Mouse (Mus musculus): ENCODE results near the gene Stard9.

DNA sequence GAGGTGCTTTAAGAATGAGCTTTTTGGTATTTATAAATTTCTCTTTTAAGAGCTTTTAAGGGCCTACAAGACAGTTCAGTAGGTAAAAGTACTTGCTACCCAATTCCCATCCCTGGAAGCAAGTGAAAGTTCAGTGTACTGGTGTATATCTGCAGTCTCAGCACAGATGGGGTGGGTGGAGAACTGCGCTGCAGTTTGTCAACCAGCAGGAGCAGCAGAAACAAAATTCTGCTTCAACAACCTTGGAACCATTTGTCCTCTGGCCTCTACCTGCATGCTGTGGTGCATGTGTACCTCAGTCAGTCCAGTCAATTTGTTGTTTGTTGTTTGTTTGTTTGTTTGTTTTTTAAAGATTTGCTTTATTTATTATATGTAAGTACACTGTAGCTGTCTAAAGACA is 36.7 kb upstream of the Stard9 start:
- TF ChIP-seq TCF12 (IDR thresholded peaks at IDR 0.05; ENCODE audit: insufficient read depth, poor library complexity, severe bottlenecking) (no peak), SRF (IDR thresholded peaks at IDR 0.05; ENCODE audit: control insufficient read depth, insufficient read length, low read depth) (no peak), E2F4 (IDR thresholded peaks at IDR 0.05; ENCODE audit: insufficient read depth) (no peak), POLR2A (IDR thresholded peaks at IDR 0.05; ENCODE audit: insufficient read length, low read depth) (no peak), CEBPB (IDR thresholded peaks at IDR 0.05; ENCODE audit: insufficient read depth, poor library complexity, severe bottlenecking) (no peak), TCF3 (IDR thresholded peaks at IDR 0.05; ENCODE audit: insufficient read length, low read depth) (no peak)

All from myocyte (in vitro differentiated cells).